Mouse (Mus musculus): ENCODE data around the gene Pafah1b1. TPM values are rescaled to one million over a fixed set of nuclear protein-coding genes. Genes with fewer than 3 reads are reported as not detected.

The Pafah1b1 gene
- total and polyA plus RNA-seq, 2 experiments: 8.1 to 40.6 TPM

GRCm38 (mm10) chr11:74625333-74625732, 99.1 kb downstream of the Pafah1b1 start:
- Histone ChIP-seq H3K36me3 (ENCODE audit: control insufficient read depth, insufficient read depth, low read length) (no peaks in the 10 kb centered on the region), H3K4me1 (ENCODE audit: control insufficient read depth, insufficient read depth, low read length) (peaks cover 6% of the 10 kb centered on the region; the same call in 1 of the 2 replicates)
- TF ChIP-seq POLR2A (IDR thresholded peaks at IDR 0.05; ENCODE audit: extremely low read depth, insufficient read depth, low read length) (no peak), CTCF (IDR thresholded peaks at IDR 0.05; ENCODE audit: low read depth, low read length) (no peak)

More at GRCm38 (mm10) chr11:74625333-74625732, 99.1 kb downstream of the Pafah1b1 start:
- no peaks in the 10 kb centered on the region for H3K27me3 ChIP-seq (ENCODE audit: control insufficient read depth, insufficient read depth, low read length)
- H3K4me3 ChIP-seq (ENCODE audit: insufficient read depth, low read depth, low read length): no peak overlapping the region
- DNase-seq (ENCODE audit: extremely low read depth, low read depth, low spot score): no peak
- no peak overlapping the region for H3K9ac ChIP-seq (ENCODE audit: low read depth, low read length)
- no peaks in the 10 kb centered on the region for H3K79me2 ChIP-seq (ENCODE audit: control insufficient read depth, insufficient read depth, low read length)
- no peak overlapping the region for H3K27ac ChIP-seq (replicated peaks; ENCODE audit: insufficient read depth, low read depth, low read length)

Other genes starting within 250 kb of the Pafah1b1 start
- gene Rap1gap2, start 113.8 kb downstream of the Pafah1b1 start, total RNA-seq (2014; rRNA removed): 0.46 and 0.67 TPM in 2 replicates
- 0.37 and 0.48 TPM in 2 replicates for gene Rap1gap2, start 113.8 kb downstream of the Pafah1b1 start, polyA plus RNA-seq (2012; rRNA removed)
- 0.09 TPM in 1 of 2 replicates, not detected in the other for gene Ccdc92b, start 105.1 kb downstream of the Pafah1b1 start, total RNA-seq (2014; rRNA removed)
- 0.02 and 0.06 TPM in 2 replicates for gene Ccdc92b, start 105.1 kb downstream of the Pafah1b1 start, polyA plus RNA-seq (2012; rRNA removed)
- gene Cluh, start 75.2 kb downstream of the Pafah1b1 start, total RNA-seq (2014; rRNA removed): 74.3 and 124 TPM in 2 replicates
- gene Cluh, start 75.2 kb downstream of the Pafah1b1 start, polyA plus RNA-seq (2012; rRNA removed): 128 and 139 TPM in 2 replicates
- gene Mettl16, start 46.2 kb upstream of the Pafah1b1 start, total RNA-seq (2014; rRNA removed): 4.5 and 5.1 TPM in 2 replicates
- gene Mettl16, start 46.2 kb upstream of the Pafah1b1 start, polyA plus RNA-seq (2012; rRNA removed): 2.7 and 3.4 TPM in 2 replicates
- 1.0 and 1.1 TPM in 2 replicates for gene Mnt, start 106.2 kb upstream of the Pafah1b1 start, total RNA-seq (2014; rRNA removed)
- 4.1 and 4.7 TPM in 2 replicates for gene Mnt, start 106.2 kb upstream of the Pafah1b1 start, polyA plus RNA-seq (2012; rRNA removed)
- gene Sgsm2, start 172.4 kb upstream of the Pafah1b1 start, total RNA-seq (2014; rRNA removed): 1.5 and 3.3 TPM in 2 replicates
- 7.5 and 10.3 TPM in 2 replicates for gene Sgsm2, start 172.4 kb upstream of the Pafah1b1 start, polyA plus RNA-seq (2012; rRNA removed)
- 9.0 and 10.1 TPM in 2 replicates for gene Tsr1, start 173.4 kb upstream of the Pafah1b1 start, total RNA-seq (2014; rRNA removed)
- gene Tsr1, start 173.4 kb upstream of the Pafah1b1 start, polyA plus RNA-seq (2012; rRNA removed): 3.8 and 4.9 TPM in 2 replicates
- gene Smg6, start 201.2 kb upstream of the Pafah1b1 start, total RNA-seq (2014; rRNA removed): 12.8 and 17.2 TPM in 2 replicates
- gene Smg6, start 201.2 kb upstream of the Pafah1b1 start, polyA plus RNA-seq (2012; rRNA removed): 16.6 and 16.8 TPM in 2 replicates
- 31.9 and 39.3 TPM in 2 replicates for gene Srr, start 201.3 kb upstream of the Pafah1b1 start, total RNA-seq (2014; rRNA removed)
- 24.2 and 35.3 TPM in 2 replicates for gene Srr, start 201.3 kb upstream of the Pafah1b1 start, polyA plus RNA-seq (2012; rRNA removed)